Mouse (Mus musculus): ENCODE measurements around the gene Pla2g3.

Pla2g3 gene

DNA sequence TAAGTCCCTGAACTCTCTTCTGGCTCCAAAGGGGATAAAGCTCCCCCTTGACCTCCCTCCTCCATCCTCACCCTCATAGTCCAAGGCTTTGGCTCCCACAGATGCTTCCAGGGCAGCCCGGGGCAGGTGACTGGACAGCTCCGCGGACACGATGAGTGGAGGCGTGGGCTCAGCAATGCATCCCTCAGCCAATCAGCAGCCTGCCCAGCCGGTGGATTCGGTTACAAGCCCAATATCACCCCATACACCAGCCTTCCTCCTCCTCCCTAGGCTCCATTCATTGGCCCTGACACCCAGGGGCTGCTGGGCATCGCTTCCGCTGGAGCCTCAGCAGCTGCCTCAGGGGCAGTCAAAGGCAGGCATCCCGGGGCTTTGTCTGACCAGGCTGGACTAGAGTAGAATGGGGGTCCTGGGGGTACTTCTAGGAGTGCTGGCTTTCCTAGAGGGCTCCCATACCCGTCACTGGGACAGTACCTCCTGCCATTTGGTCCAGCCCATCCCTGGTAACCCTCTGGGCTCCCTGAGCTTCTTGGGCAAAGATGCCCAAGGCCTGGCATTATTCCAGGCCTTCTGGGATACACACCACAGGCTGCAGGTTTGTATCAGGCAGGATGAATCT lies at the start of gene Pla2g3:
Pla2g3 (plus strand) TSS at position 333 of the 619 bp plus-strand sequence.
- no peak for DNase-seq (ENCODE audit: low read depth, low spot score)

DNA sequence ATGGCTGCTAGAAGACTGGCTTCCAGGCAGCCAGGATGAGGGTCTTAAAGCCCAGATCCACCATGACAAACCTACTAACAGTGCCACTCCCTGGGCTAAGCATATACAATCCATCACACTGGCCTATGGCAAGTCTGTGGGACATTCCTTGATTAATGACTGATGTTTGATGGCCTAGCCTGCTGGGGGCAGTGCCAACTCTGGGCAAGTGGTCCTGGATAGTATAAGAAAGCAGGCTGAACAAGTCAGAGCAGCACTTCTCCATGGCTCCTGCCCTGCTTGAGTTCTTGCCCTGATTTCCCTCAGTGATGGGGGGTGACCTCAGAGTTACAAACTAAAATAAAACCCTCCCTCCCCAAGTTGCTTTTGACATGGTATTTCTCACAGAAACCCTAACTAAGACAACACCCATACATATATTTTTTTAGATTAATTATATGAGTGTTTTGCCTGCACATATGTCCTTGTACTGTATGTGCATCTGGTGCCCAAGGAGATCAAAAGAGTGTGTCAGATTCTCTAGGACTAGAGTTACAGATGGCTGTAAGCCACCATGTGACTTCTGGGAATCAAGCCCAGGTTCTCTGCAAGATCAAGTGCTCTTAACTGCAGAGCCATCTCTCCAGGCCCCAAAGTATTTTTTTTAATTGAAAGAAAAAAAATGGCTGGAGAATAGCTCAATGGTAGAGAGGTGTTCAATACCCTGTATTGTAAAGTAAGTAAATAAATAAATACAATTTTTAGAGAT lies 46.2 kb upstream of the Pla2g3 start:
- peak; percentile 43 for DNase-seq (ENCODE audit: low read depth, low spot score)

DNA sequence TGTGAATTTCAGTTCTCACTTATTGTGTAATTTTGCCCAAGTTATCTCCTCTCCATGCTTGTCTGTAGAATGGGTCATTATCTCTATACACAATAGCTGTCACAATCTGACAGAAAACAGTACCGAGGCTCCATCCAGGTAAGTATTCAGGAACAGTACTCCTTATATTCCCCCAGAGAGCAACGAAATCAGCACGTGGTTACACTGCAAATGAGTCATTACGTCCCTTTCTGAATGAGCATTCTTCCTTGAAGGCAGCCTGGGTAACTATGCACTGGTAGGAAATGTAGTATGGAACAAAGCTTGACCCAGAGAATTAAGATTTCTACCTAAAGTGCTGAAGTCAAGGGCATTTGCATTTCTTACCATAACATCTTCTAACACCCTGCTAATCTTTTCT lies 45.4 kb upstream of the Pla2g3 start:
- no peak for DNase-seq (ENCODE audit: low read depth, low spot score)

DNA sequence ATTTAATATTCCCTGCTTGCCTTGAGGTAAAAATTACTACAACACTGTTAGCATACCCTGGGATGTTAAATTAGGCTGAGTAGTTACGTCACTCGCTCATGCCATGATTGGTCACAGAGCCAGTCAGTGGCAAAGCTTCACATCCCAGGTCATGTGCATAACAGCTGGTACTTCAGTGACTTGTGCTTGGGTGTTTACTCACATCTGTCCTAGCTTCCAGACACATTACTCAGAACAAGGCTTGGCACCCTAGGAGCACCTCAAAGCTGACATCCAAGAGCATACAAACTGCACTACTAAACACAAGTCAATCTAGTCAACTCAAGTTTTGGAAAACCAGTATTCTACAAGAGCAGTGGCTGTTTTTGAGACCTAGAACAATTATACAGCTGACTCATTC lies 45.0 kb upstream of the Pla2g3 start:
- no peak for DNase-seq (ENCODE audit: low read depth, low spot score)

DNA sequence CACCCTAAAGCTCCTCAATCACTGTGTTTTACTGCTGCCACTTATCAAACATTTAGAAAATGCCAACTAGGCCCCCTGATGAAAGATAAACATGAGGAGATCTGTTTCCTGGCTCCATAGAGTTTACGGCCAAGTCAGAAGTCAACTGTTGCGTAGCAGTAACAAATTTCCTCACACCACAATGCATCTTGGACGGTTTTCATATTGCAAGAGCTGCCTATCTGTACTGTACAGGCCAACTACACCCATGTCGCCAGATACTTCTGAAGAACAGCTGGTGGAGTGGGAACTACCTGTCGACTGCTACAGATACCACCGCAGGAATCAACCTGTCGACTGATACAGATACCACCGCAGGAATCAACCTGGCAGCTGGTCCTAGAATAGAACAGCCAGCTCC lies 43.2 kb upstream of the Pla2g3 start:
- DNase-seq (ENCODE audit: low read depth, low spot score) = no peak

DNA sequence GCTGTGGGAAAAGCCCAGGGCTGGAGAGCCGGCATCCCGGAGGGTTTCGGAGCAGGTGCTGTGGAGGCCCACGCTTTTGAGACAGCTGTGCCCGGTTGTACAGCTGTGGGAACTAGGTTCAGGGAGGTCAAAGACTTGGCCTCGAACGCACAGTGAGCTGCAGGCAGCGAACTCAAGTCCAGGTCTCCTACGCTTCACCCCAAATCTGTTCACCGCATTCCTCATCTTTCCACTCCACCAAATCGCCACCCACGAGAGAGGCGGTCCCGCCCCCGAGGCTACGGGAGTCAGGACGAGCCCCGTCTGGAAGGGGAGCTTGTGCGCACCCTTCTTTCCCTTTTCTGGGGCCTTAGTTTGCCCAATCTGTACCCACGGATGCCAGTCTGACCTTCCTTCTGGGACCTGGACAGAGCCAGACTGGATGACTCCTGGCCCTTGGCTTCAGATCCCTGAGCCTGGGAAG lies 36.4 kb upstream of the Pla2g3 start:
- DNase-seq (ENCODE audit: low read depth, low spot score) = peak; percentile 24

DNA sequence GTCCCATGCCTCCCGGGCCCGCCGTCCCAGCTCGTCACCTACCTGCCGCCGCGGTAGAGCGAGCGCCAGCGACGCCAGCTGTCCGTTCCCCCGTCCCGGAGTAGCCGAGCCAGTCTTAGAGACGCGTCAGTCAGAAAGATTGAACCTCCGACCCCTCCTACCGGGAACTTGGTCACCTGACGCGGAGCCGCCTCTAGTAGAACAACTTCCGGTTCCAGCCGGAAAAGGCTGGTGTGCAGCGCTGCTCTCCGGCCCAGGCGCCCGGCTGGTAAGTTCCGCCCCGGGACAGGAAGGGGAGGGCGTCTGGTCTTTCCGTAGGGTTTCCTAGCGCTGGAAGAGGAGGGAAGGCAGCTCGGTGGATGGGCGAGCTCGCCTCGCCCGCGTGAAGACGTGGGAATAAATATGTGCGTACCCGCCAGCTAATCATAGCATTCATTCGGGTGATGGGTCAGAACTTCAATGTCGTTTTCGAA lies 35.9 kb upstream of the Pla2g3 start, which contains the start of gene Rnf185:
Rnf185 (minus strand) TSS at position 197 of the 473 bp plus-strand sequence.
- peak; percentile 94 for DNase-seq (ENCODE audit: low read depth, low spot score)

DNA sequence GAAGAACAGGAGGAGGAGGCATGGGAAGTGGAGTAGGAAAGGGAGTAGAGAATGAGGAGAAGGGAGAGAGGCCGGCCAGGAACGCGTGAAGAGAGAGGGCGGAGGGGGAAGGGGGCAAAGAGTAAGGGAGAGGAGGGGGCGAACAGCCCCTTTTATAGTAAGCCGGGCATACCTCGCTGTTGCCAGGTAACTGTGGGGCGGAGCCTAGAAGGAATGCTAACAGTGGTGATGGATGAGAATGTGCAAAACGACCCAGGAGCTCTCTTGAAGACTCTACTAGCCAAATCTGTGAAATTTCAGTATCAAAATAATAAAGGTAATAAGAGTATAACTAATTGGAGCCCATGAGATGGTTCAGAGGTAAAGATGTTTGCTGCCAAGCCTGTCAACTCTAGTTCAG lies 35.3 kb upstream of the Pla2g3 start:
- DNase-seq (ENCODE audit: low read depth, low spot score) = no peak

DNA sequence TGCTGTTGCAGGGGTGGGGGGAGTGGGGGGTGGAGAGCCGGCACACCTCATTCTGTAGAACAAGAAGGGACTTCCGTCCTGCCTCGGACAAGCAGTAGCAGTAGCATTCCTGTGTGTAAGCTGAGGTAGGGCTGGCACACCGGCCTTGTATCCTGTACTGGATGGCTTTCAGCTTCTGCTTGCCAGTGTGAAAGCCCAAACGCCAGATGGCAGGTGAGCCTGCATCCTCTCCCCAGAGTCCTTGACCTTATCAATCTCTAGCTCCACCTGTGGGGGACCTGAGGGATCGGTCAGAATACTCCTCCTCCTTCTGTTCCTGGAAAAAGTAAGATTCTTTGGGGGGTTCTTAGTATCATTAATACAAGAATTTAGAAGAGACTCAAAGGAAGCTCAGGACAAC lies 34.6 kb upstream of the Pla2g3 start:
- no peak for DNase-seq (ENCODE audit: low read depth, low spot score)

DNA sequence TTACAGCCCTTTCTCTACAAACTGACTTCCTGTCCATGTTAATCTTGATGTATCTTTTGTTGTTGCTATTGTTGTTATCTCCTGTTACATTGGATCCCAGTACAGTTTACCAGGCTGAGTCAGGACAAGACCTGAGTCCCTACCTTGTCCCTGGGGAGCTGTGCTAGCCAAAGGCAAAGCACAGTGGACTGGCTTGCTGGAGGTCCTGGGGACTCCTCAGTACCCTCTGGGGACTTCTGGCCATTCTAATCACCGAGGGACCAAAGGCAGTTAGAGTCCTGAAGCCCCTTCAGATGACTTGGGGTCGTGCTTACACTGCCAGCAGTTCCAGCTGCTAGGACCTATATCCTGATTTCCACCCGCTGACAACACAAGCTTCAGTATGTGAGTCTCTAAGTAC lies 33.6 kb upstream of the Pla2g3 start:
- no peak for DNase-seq (ENCODE audit: low read depth, low spot score)

DNA sequence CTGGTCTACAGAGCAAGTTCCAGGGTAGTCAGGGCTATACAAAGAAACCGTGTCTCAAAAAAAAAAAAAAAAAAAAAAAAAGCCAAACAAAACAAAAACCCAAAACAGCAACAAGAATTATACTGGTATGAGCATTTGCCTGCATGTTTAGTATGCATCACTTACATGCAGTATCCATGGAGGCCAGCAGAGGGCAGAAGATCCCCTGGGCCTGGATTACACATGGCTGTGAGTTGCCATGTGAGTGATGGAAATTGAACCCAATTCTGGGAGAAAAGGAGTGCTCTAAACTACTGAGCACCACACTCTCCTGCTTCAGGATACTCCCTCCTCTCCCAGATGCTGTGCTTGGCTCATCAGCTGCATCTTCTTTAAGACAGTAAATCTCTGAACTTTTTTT lies 31.7 kb upstream of the Pla2g3 start:
- DNase-seq (ENCODE audit: low read depth, low spot score) = peak; percentile 21

DNA sequence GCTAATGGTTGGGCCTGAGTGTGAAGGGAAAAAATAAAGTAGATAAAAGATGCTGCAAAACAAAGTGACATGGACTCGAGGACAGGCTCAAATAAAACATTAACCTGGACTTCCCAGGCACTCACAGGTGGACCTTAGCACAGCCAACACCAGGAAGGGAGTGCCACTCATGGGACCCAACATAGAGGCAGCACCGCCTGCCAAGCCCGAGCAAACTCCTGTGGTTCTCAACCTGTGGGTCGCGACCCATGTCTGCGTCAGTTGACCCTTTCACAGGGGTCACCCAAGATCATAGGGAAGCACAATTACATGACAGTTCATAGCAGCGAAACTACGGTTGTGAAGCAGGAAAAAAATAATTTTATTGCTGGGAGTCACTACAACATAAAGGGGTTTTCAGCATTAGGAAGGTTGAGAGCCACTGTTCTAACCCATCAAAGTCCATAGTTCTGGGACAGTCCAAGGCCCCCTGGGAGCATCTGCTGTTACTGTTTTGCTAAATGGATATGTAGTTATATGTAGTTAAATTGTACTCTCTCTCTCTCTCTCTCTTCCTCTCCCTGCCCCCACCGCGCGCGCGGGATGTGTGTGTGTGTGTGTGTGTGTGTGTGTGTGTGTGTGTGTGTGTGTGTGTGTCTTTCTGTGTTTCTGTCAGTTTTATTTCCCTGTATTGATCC lies 29.5 kb upstream of the Pla2g3 start:
- DNase-seq (ENCODE audit: low read depth, low spot score) = no peak

DNA sequence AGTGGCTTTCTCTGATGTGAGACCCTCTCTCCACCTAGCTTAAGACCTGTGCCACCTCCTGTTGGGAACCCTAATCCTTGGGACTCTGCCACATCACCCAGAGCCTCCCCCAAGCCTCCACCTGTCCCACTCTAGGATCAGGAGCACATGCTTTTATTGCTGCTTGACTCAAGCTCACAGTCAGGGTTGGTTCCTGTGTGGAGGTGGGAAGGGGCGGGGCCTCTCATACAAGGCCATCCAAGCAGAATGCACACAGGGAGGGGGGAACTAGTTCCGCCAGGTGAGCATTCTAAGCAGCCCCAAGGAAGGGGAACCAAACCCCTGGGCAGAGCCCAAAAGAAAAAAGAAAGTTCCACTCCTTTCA lies 29.0 kb upstream of the Pla2g3 start:
- no peak for DNase-seq (ENCODE audit: low read depth, low spot score)

DNA sequence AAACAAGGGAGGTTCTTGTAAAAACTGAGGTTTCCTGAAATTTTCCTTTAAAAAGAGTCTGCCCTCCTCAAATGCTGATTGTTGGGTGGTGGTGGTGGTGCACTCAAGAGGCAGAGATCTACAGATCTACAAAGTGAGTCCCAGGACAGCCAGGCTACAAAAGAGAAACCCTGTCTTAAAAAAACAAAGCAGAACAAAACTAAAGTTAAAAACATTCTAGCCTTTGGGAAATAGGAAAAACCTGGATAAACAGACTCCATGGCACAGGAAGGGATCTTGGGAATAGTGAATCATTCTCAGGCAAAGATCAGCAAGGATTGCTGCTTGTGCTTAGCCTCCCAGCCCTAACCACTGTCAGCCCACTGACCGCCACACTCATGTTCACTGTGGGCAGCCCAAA lies 25.2 kb upstream of the Pla2g3 start:
- DNase-seq (ENCODE audit: low read depth, low spot score) = no peak

DNA sequence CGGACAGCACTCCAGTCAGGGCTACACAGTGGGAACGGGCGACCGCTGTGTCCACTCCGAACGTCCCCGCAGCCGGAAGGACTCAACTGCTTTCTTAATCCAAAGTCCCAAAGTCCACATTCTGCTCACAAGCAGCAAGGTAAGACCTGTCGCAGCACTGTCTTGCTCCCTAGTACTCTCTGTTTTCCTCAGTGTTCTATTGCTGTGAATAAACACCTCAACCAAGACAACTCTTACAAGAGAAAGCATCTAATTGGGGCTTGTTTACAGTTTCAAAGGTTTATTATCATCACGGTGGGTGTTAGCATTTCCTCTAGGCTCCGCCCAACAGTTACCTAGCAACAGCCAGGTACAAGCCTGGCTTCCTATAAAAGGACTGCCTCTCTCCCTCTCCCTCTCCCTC lies 16.6 kb upstream of the Pla2g3 start:
- no peak for DNase-seq (ENCODE audit: low read depth, low spot score)

DNA sequence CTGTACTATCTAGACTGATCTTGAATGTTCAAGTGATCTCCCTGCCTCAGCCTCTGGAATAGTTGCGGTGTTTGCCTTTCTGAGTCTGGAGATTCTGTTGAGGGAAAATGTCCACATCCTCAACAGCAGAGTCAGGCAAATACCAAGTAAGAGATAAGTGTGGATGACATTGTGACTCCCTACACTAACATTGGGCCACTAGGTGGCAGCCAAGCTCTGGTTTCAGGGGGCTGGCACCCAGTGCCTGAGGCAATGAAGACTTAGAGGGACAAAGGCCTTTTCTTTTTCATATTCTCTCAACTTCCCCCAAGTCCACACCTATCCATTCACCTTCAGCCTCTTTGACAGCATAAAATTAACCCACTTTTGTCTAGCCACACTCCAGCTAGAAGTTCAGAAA lies 15.6 kb upstream of the Pla2g3 start:
- DNase-seq (ENCODE audit: low read depth, low spot score) = peak; percentile 65

DNA sequence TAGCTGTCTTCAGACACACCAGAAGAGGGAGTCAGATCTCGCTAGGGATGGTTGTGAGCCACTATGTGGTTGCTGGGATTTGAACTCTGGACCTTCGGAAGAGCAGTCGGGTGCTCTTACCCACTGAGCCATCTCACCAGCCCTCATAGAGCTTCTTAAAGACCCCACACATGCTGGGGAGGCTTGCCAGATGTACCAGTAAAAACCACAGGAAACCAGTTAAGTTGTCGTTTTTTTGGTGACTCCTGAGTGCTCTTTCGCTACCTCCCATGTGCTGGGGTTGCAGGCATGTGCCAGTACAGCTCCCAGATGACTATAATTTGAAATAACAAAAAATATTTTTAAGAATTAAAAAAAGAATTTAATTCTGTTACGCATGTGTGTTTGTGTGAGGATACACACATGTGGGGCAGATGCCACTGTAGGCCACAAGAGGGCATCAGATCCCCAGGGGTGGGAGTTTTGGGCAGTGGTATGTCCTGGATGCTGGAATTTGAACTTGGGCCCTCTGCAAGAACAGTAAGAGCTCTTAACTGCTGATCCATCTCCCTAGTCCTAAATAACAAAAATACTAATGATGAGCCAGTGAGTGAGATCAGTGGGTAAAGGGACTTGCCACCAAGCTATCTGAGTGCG lies 13.5 kb upstream of the Pla2g3 start:
- DNase-seq (ENCODE audit: low read depth, low spot score) = no peak

DNA sequence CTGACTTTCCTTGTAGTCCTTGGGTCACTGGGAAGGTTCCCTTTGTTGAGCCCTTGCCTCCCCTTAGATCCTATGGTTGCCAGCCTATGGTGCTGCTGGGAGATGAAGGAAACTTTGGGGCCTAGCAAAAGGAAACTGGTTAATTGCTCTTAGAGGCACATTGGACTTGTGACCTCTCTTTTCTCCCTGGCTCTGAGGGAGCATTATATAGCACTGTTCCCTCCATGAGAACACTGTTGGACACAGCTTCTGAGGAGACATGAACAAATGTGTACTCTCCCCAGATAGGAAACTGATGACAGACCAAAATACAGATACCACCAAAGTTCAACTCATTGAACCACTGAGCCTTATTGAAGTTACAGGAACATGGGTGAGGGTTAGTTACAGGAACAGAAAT lies 12.6 kb upstream of the Pla2g3 start:
- no peak for DNase-seq (ENCODE audit: low read depth, low spot score)

DNA sequence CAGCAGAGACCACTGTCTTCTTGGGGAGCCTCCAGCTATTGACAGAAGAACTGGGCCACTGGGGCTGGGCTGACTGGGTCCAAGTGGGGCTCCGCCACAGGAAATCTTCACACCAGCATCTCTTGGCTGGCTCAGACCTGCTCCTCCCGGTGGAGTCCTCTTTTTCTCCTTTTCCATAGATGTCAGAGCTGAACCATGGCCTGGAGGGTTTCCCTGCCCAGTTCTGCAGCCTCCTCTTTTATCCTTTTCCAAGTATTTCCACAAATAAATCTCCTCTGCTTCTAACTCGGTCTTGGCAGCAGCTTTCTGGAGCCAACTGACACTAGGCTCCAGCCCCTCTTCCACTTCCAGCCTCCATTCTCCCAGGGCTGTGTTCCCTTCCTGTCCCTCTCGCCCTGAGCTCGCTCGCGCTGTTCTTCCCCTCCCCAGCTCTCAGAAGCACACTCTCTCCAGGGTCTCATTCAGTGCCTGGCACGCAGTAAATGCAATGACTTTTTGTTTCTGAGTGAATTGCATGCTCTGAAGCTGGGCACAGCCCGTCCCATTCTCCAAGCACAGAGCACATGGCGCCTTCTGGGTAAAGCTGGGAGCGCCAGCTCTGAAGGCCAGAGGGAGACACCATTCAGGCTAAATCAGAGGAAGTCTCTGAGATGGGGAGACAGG lies 4.0 kb upstream of the Pla2g3 start:
- DNase-seq (ENCODE audit: low read depth, low spot score) = no peak

DNA sequence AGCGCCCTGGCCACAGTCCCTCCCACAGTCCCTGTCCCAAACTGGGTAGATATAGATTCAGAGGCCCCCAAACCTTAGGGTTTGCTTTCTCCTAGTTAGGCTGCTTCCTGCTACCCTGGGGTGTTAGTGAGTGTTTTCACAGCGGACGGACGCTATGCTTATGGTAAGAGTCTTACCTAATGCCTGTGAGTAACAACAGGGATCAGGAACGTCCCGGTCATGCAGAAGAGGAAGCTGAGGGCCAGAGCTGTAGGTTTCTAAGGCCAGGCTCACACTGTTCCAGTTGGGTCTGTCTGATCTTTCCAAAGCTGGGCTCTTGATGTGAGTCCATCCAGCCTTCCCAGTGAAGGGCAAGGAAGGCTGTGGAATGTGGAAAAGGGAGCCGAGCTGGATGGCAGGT lies 1.7 kb upstream of the Pla2g3 start:
- DNase-seq (ENCODE audit: low read depth, low spot score) = no peak

DNA sequence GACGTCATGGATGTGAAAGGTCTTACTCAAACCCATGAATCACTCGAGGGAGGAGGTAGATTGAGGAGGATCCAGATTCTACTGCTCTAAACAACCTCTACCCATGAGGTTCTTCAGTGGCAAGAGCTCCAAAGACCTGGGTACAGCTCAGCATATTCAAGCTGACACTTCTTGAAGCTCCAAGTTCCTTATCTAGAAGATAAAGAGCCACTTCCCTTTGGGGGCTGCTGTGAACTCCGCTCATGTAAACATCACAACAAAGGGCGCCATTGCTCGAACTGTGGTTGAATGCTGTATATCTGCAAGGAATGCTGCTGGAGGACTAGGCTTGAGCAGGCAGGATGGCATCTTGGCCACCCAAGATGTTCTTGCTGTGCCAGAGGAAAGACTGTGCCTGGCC lies 952 bp downstream of the Pla2g3 start:
- no peak for DNase-seq (ENCODE audit: low read depth, low spot score)

DNA sequence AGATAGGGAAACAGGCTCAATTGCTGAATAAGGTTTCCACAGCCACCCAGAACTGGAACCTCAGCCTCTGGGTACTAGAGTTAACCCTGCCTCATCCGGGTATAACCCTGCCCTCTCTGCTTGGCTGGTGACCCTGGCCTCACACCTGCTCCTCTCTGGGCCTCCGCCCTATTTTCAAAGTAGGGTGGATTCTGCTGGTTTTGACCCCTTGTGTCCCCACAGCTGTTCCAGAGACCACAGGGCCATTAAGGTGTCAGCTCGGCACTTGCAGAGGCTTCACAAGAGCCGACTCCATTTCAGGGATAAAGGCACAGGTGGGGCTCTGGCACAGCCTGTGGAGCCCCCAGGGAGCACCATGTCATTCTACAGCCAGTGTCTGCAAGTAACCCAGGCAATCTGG lies 4.7 kb downstream of the Pla2g3 start:
- no peak for DNase-seq (ENCODE audit: low read depth, low spot score)
